Mouse (Mus musculus): ENCODE data around the gene N4bp3.
A peak's percentile ranks its signal among the peaks of the same experiment; 100 is the strongest.
"Not testable (repeated sequence)": the region's sequence is repeated elsewhere in the genome, so short reads cannot be mapped to it uniquely, and the experiment has no call there.

N4bp3 gene

DNA sequence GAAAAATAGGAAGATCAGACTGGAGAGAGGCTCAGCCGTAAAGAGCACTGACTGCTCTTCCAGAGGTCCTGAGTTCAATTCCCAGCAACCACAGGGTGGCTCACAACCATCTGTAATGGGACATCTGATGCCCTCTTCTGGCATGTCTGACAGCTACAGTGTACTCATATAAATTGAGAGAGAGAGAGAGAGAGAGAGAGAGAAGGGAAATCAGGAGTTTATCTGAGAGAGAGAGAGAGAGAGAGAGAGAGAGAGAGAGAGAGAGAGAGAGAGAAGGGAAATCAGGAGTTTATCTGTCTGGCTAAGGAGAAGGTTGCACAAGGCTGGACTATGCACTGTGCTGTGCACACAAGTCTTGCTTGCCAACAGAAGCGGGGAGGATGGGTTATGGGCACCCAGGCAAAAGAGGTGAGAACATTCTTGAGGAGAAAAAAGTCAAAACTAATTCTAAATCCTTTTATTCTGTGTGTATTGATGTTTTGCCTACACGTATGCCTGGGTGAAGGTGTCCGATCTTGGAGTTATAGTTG lies 2.3 kb upstream of the N4bp3 start:
- peak in 1 of 2 experiments; percentile 65 for DNase-seq

DNA sequence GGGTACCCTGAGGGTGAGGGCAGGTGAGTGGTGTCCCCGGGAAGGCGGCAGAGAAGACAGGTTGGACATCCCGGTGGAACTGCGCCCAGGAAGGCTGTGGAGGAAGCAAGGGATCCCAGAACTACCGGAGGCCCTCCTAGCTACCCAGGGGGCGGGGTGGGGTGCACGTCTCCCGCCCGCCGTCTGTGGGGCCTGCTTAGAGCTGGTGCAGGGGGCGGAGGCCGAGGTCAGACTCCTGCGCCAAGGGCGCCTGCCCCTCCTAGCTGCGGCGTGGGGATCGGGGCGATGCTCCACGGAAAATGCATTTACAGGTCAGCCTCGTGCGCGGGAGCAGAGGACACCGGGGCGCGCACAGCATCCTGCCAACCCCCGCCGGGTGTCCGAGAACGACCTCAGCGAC lies 381 bp downstream of the N4bp3 start:
- no peak for DNase-seq

GRCm38 (mm10) chr11:51649889-51650199 lies 798 bp downstream of the N4bp3 start:
- DNase-seq = no peak

DNA sequence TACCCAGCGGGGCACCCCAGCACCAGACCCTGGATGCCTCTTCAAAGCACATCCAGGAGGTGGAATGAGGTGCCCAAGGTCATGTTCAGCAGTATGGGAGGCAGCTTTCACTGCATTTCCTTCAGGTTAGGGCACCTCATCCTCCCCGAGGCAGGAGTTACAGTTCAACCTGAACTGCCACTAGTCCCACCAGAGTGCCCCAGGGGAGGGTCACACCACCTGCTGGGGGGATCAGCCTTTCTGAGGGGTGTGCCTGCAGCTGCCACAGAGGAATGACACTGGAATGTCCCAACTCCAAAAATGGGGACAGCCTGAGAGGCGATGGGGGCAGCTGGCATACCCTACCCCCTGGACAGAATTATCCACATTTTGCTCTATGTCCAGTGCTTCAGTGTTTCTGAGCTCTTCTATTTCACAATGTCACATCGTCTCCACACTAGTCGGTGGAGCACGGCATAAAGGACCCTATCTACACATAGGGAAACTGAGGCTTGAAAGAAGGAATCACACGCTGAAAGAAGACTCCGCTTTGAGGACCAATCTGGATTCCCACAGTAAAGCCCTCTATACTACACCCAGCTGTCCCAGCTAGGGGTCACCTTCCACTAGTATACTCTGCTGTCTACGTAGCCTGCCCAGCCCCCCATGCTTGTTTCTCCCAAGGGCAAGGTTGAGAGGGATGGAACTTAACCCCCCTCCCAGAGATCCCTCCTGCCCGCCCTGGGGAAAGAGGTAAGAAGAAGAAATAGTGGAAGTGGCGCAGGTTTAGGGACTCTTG lies 1.3 kb downstream of the N4bp3 start:
- no peak for DNase-seq

DNA sequence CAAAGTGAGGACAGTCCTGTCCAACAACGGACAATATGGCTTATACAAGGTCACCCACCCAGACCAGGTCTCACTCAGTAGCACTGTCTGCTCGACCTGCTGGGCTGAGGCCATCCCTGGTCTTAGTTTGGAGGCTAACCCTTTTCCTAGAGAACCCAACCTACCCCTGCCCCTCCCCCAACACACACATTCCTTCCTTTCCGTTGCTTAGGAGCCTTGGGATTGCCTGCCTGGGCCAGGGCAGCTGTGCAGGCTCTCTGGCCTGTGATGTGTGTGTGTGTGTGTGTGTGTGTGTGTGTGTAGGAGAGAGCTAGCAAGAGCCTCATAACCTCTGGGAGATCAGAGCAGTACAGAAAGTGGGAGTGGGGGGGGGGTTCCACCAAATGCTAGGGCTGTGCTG lies 2.1 kb downstream of the N4bp3 start:
- no peak for DNase-seq

- DNase-seq = peak; percentile 54 to 61
These were observed 3.6 kb downstream of the N4bp3 start for GRCm38 (mm10) chr11:51646751-51647667.

DNA sequence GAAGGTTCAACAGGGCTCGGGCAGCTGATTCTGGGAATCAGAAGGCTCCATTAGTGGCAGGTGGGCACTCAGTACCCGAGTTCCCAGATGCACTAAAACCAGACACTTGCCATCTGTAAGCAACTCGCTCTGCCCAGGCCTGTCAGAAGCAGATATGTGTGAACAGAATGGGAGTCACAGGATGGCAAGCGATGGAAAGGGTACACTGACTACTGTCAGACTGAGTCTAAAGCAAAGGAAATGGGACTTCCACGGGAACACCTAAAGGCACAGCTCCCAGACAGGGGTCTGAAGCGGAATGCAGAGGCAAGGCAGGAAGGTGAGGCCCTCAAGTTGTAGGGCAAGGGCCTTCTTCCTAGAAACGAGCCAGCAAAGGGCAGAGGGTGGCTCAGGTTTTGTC lies 4.4 kb downstream of the N4bp3 start:
- DNase-seq = no peak

- no peak for DNase-seq
These were observed 5.3 kb downstream of the N4bp3 start for GRCm38 (mm10) chr11:51645293-51645692.

DNA sequence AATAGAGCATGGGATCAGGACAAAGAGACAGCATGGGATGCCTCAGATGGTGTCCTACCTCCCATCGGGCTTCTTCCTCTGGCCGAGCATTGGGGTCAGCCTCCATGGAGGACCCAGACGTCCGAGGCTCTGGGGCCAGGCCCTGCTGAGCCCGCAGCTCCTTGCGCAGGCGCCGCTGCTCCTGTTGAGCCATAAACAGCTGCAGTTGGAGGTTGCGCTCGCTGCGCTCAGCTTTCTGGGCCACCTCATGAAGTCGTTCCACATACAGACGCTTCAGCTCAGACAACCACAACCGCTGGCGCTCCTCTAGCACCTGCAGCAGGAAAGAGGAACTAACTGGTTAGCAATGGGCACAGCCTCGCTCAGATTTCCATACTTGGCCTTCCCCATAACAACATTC lies 6.4 kb downstream of the N4bp3 start:
- DNase-seq = no peak

GRCm38 (mm10) chr11:51643761-51644160 lies 6.9 kb downstream of the N4bp3 start:
- DNase-seq = no peak

DNA sequence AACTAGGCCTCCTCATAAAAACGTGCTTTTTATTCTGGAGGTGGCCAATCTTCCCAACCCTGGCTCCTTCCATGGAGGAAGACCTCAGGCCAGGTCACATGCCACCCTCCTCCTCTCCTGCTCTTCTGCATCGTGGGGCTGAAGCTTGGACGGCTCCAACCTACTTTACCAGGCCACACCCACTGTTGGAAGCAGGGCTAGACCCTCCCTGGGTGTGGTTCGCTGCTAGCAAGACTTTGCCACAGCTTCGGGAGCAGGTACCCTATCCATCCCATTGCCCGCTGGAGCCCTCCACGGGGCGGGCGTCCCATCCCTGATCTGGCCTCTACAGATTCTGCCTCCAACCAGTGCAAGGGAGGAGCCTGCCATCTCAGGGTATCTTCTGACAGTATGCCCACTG lies 7.4 kb downstream of the N4bp3 start:
- DNase-seq = no peak

GRCm38 (mm10) chr11:51640748-51641147 lies 9.9 kb downstream of the N4bp3 start:
- no peak for DNase-seq

GRCm38 (mm10) chr11:51638497-51638896 lies 12.1 kb downstream of the N4bp3 start:
- DNase-seq = no peak

DNA sequence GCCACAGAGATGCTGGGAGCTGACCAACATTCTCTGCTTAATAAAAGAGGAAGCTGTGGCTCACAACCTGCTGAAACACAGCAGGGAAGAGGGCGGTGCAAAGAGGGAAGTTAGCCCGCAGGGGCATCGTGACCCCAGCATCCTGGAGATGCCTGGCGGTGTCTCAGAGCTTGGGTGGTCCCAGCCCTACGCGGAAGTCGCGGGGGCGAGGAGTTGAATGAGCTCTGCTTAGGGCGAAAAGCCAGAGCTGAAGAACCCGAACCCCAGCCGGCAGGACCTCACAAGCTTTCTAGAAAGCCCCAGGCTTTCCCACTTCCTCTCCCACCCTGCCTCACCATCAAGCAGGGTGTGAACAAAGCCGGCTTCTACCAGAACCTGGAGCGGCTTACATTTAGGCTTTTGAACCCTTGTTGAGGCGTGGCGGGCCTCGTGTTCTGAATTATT lies 12.6 kb downstream of the N4bp3 start:
- peak in 1 of 2 experiments; percentile 28 for DNase-seq

- DNase-seq = peak; percentile 64 to 69
These were observed 14.3 kb downstream of the N4bp3 start for GRCm38 (mm10) chr11:51636323-51636684.

DNA sequence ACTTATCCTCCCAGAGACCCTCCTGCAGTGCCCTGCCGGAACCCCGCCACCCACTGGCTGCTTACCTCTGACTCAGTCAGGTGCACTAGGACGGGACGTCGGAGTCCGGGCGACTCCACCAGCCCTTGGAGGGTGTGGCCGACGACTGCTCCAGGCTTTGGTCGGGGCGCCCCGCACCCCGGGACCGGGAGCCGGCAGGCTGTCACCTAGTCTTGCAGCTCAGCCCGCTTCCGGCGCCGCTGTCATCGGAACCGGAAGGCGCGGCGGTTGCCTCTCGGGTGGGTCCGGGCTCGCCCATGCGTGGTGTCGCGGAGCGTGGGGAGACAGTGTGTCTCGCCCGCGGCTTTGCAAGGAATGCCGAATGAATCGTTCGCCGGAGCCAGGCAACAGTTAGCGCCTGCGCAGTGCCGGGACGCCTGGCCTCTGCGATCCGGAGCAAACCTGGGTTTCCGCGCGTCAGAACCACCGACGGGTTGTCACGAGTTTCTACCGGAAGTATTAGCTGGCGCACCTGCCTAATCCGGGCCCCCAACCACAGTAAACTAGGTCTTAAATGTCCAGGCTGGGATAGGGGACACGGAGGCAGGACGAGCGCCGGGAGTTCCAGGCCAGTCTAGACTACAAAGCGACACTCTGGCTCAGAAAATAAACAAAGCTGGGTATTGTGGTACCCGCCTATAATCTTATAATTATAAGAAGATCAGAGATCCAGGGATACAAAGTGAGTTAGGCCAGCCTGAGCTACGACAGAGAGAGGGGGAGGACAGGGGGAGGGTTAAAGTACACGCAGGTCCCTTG lies 14.9 kb downstream of the N4bp3 start, which contains the start of gene Rmnd5b:
Rmnd5b (minus strand) TSS at position 372 of the 798 bp plus-strand sequence.
- peak; percentile 85 to 88 for DNase-seq

DNA sequence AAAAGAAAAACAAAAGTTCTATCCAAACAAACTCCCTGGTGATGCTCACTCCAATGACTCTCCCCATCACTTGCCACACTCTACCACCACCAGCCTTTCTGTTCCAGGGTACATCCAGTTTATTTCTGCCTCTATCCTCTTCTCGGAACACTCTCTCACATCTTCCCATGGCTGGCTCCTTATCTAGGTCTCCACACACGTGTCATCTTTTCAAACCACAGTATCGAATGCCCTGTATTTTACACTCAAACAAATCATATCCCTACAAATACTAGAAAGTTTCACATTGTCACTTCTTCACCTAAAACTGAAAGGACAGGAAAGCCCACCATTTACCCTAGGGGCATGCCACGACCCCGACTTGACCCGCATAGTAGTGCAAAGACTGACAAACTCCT lies 15.5 kb downstream of the N4bp3 start:
- DNase-seq = no peak

GRCm38 (mm10) chr11:51633721-51634120 lies 16.9 kb downstream of the N4bp3 start:
- DNase-seq = no peak

GRCm38 (mm10) chr11:51633200-51633599 lies 17.4 kb downstream of the N4bp3 start:
- not testable (repeated sequence) for DNase-seq

GRCm38 (mm10) chr11:51632130-51632753 lies 18.4 kb downstream of the N4bp3 start:
- DNase-seq = peak in 1 of 2 experiments; percentile 41

DNA sequence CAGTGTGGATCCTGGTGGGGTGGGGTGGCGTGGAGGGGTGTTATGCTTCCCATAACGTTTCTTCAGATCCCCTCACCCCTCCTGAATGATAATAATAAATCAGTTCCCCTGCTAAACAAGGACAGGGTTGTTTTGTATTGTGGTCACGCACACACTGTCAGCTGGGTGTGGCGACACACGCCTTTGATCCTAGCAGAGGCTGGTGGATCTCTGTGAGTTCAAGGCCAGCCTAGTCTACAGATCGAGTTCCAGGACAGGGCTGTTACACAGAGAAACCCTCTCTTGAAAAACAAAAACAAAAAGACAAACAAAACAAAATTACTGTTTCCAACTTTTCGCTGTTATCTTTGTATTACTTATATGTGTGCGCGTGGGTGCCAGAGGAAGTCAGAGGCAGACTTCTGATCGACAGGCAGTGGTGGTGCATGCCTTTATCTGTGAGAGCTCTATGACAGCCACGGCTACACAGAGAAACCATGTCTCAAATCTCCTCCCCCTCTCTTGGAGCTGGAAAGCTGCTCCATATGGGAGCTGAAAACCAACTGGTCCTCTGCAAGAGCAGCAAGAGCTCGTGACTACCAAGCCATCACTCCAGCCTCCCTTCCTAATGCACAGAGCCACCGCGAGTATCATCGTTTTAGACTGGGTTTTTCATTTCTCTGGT lies 20.9 kb downstream of the N4bp3 start:
- DNase-seq = no peak

GRCm38 (mm10) chr11:51627907-51628306 lies 22.7 kb downstream of the N4bp3 start:
- DNase-seq = no peak

Measured in kidney, adult 8-10 months (tissue).